Mouse (Mus musculus): ENCODE results near the gene Sik1. TPM values are rescaled to one million over a fixed set of nuclear protein-coding genes. Genes with fewer than 3 reads are reported as not detected.

The Sik1 gene
- polyA plus RNA-seq (2014; fragmentation: Nextera tagmentation; extraction: Ambion mirVana): 12.2 and 12.6 TPM in 2 replicates

DNA sequence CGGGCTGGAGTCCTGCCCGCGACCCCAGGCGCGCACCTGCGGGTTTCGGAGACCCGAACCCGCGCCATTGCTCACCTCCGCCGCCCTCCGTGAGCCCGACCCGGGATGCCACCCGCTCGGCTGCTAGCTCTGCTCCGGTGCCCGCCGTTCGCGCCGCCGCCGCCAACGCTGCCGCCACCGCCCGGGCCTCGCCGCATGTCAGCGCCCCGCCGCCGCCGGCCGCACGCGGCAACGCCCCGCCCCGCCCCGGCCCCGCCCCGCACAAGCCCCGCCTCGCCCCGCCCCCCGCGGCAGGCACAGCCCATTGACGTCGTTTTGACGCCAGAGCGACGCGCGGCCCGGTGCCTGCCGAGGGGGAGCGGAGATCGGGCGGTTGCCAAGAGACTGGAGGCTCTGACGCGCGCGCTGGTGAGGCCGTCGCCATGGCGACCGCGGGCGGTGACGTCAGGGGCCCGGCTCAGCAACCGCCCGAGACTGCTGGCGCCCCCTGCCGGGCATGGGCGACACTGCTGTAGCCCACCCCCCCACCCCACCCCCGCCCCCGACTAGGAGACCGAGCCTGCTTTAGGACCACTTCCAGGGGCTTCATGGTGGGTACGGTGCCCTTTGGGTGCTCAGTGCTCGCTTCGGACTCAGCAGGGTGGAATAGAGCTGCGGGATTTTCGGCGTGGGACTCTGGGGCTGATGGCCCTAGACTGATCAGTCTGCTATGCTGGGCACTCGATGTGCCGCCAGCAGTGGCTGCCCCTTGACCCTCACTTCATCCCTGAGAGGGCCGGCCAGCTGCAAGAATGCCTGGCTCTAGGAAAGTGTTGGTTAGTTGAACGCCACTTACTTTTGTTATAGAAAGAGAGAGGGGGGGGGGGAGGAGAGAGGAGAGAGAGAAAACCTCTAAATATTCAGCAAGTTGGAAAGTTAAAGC, at the start of gene Sik1:
Gene Sik1 (minus strand): TSS at position 208 of the 922 bp plus-strand sequence.
- Histone ChIP-seq H3K4me1 (ENCODE audit: control insufficient read depth, insufficient read depth, low read length) (peaks cover 16% of the 10 kb centered on the region), H3K4me3 (ENCODE audit: low read depth, low read length) (peak within 1 kb of the TSS; percentile 89), H3K36me3 (ENCODE audit: control insufficient read depth, insufficient read depth, low read length) (no peaks in the 10 kb centered on the region), H3K4me2 (ENCODE audit: low read depth, severe bottlenecking) (peak within 1 kb of the TSS; percentile 93), H3K9ac (ENCODE audit: low read length) (peak within 1 kb of the TSS; percentile 80), H3K27me3 (ENCODE audit: control insufficient read depth, insufficient read depth, low read length) (no peaks in the 10 kb centered on the region), H3K9me3 (ENCODE audit: control insufficient read depth, low read length) (no peaks in the 10 kb centered on the region), H3K27ac (replicated peaks; ENCODE audit: low read depth, low read length) (peak within 1 kb of the TSS; percentile 48; the same call in 1 of the 2 replicates)
- DNase-seq (ENCODE audit: low spot score): peak; percentile 98
- WGBS: under 1% methylated on average over 63 of the region's 92 CpGs
- ATAC-seq (ENCODE audit: insufficient number of reproducible peaks, low FRiP score, low TSS enrichment, low read depth): peak; percentile 91

DNA sequence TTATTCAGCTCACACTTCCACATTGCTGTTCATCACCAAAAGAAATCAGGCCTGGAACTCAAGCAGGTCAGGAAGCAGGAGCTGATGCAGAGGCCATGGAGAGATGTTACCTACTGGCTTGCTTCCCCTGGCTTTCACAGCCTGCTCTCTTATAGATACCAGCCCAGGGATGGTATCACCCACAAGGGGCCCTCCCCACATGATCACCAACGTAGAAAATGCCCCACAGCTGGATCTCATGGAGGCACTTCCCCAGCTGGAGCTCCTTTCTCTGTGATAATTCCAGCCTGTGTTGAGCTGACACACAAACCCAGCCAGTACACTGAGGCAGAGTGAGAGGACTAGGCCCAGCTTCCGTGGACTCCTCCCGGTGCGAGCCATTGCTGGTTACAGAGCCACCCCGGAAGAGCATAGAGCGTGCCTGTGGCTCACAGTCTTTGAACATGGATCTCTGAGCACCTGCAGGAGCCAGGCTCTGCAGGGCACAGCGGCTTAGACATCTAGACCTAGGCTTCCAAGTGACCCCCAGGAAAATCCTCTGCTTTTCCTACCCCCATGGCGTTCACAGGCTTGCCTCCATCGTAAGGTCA, 49.7 kb upstream of the Sik1 start:
- no peak for DNase-seq (ENCODE audit: low spot score)
- Histone ChIP-seq H3K27me3 (ENCODE audit: control insufficient read depth, insufficient read depth, low read length) (no peaks in the 10 kb centered on the region), H3K9ac (ENCODE audit: low read length) (no peak overlapping the region), H3K9me3 (ENCODE audit: control insufficient read depth, low read length) (no peaks in the 10 kb centered on the region), H3K36me3 (ENCODE audit: control insufficient read depth, insufficient read depth, low read length) (no peaks in the 10 kb centered on the region), H3K27ac (replicated peaks; ENCODE audit: low read depth, low read length) (no peak overlapping the region), H3K4me3 (ENCODE audit: low read depth, low read length) (no peak overlapping the region), H3K4me1 (ENCODE audit: control insufficient read depth, insufficient read depth, low read length) (no peaks in the 10 kb centered on the region), H3K4me2 (ENCODE audit: low read depth, severe bottlenecking) (no peak overlapping the region)
- 85% methylated on average over 9 of the region's 9 CpGs for WGBS
- no peak for ATAC-seq (ENCODE audit: insufficient number of reproducible peaks, low FRiP score, low TSS enrichment, low read depth)

DNA sequence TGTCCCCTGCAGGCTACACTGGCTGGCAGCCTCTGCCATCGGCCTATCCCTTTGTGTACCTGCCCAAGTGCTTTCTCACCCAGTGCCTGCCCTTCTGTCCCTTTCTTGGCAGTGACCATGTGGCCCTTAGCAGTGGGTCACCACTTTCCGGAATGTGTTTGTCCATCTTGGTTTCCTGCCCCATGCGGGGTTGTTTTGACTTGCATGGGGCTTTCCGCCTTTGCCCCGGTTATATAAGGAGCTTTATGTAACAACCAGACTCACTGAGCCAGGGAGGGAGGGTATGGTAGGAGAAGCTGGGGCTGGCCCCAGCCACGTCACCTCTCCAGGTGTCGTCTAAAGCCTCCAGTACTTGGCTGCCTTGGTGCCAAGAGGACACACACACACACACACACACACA, 48.4 kb upstream of the Sik1 start:
- 89% methylated on average over 7 of the region's 7 CpGs for WGBS
- no peak overlapping the region for H3K4me3 ChIP-seq (ENCODE audit: low read depth, low read length)

DNA sequence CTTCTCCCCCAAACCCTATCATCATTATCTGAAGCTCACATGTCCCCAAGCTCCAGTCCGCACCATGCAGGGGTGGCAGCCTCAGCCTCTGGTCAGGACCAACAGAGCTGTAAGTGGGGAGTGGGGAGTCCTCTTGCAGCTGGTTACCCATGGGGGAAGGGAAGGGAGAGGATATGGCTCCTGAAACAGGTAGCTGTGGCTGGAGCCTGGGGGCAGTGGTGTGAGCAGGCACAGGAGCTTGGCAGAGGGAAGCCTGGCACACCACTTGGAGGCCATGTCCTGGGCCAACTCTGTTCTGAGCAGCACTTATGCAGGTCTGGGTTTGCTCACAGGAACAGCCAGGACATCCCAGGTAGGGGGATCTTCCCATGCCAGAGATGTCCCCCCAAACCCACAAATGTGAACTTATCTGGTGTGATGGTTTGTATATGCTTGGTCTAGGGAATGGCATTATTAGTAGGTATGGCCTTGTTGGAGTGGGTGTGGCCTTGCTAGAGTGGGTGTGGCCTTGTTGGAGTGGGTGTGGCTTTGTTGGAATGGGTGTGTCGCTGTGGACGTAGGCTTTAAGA, 47.1 kb upstream of the Sik1 start:
- Histone ChIP-seq H3K4me2 (ENCODE audit: low read depth, severe bottlenecking) (no peak overlapping the region), H3K9me3 (ENCODE audit: control insufficient read depth, low read length) (no peaks in the 10 kb centered on the region), H3K4me1 (ENCODE audit: control insufficient read depth, insufficient read depth, low read length) (no peaks in the 10 kb centered on the region), H3K27me3 (ENCODE audit: control insufficient read depth, insufficient read depth, low read length) (no peaks in the 10 kb centered on the region), H3K9ac (ENCODE audit: low read length) (no peak overlapping the region), H3K36me3 (ENCODE audit: control insufficient read depth, insufficient read depth, low read length) (no peaks in the 10 kb centered on the region), H3K4me3 (ENCODE audit: low read depth, low read length) (no peak overlapping the region), H3K27ac (replicated peaks; ENCODE audit: low read depth, low read length) (no peak overlapping the region)
- DNase-seq (ENCODE audit: low spot score) (no peak), ATAC-seq (ENCODE audit: insufficient number of reproducible peaks, low FRiP score, low TSS enrichment, low read depth) (no peak)
- 80% methylated on average over 3 of the region's 3 CpGs for WGBS

More for the DNA sequence above, 48.4 kb upstream of the Sik1 start:
- H3K9me3 ChIP-seq (ENCODE audit: control insufficient read depth, low read length): no peaks in the 10 kb centered on the region
- no peak overlapping the region for H3K9ac ChIP-seq (ENCODE audit: low read length)
- no peak overlapping the region for H3K4me2 ChIP-seq (ENCODE audit: low read depth, severe bottlenecking)
- no peak overlapping the region for H3K27ac ChIP-seq (replicated peaks; ENCODE audit: low read depth, low read length)
- H3K27me3 ChIP-seq (ENCODE audit: control insufficient read depth, insufficient read depth, low read length): no peaks in the 10 kb centered on the region
- no peaks in the 10 kb centered on the region for H3K36me3 ChIP-seq (ENCODE audit: control insufficient read depth, insufficient read depth, low read length)
- H3K4me1 ChIP-seq (ENCODE audit: control insufficient read depth, insufficient read depth, low read length): no peaks in the 10 kb centered on the region
- ATAC-seq (ENCODE audit: insufficient number of reproducible peaks, low FRiP score, low TSS enrichment, low read depth) (no peak), DNase-seq (ENCODE audit: low spot score) (no peak)

DNA sequence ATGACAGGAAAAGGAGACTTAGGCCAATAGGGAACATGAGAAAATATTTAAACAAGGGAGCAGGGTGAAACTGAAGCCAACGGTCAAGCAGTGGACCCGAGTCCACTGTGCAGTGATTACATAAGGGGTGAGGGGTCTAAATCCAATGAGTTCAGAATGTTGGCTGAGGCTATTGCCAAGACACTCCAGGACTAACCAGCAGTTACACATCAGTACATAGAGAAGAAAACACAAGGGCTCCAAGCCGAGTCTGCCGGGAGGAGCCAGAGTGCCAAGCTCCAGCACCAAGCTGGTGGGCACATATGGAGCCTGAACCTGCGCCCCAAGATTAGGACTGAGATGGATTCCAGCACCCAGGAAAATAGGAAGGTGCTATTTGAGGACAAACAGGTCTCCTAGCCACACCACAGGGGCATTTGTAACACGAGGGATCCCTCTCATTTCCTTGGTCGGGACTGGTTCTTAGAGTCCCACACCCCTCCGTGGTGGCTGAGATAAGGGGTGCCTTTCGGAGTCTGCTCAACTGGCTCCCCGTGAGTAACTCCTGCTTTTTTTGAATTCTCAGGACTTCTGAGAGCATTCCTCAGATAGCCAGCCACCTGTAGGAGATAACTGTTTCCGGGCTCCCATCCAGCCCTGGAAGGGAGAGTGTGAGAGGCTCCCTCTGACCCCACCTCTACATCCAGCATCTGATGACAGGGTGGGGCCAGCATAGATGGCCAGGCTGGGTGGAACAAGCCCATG, 46.0 kb upstream of the Sik1 start:
- H3K9me3 ChIP-seq (ENCODE audit: control insufficient read depth, low read length): no peaks in the 10 kb centered on the region
- 74% methylated on average over 11 of the region's 11 CpGs for WGBS
- H3K36me3 ChIP-seq (ENCODE audit: control insufficient read depth, insufficient read depth, low read length): no peaks in the 10 kb centered on the region
- no peaks in the 10 kb centered on the region for H3K27me3 ChIP-seq (ENCODE audit: control insufficient read depth, insufficient read depth, low read length)
- no peak overlapping the region for H3K27ac ChIP-seq (replicated peaks; ENCODE audit: low read depth, low read length)
- no peak overlapping the region for H3K4me3 ChIP-seq (ENCODE audit: low read depth, low read length)
- no peak for DNase-seq (ENCODE audit: low spot score)
- no peak overlapping the region for H3K9ac ChIP-seq (ENCODE audit: low read length)
- H3K4me2 ChIP-seq (ENCODE audit: low read depth, severe bottlenecking): no peak overlapping the region
- H3K4me1 ChIP-seq (ENCODE audit: control insufficient read depth, insufficient read depth, low read length): no peaks in the 10 kb centered on the region
- ATAC-seq (ENCODE audit: insufficient number of reproducible peaks, low FRiP score, low TSS enrichment, low read depth): no peak

DNA sequence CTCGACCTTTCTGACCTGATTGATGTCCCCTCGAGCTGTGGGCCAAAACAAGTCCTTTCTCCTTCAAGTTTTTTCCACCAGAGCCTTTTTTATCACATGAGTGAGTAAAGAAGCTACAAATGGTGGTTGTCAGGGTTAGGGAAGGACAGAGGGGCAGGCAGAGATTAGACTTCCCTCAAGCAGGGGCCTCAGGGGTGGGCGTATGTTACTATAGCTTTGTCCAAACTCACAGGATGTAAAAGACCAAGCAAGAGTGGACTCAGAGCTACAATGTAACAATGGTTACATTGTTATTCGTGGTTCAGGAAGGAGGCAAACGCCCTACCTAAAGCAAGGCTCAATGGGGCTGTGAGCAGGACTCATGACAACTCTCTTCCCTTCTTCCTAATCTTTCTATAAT, 43.3 kb upstream of the Sik1 start:
- Histone ChIP-seq H3K27me3 (ENCODE audit: control insufficient read depth, insufficient read depth, low read length) (no peaks in the 10 kb centered on the region), H3K4me1 (ENCODE audit: control insufficient read depth, insufficient read depth, low read length) (no peaks in the 10 kb centered on the region), H3K9ac (ENCODE audit: low read length) (no peak overlapping the region), H3K4me3 (ENCODE audit: low read depth, low read length) (no peak overlapping the region), H3K4me2 (ENCODE audit: low read depth, severe bottlenecking) (no peak overlapping the region), H3K36me3 (ENCODE audit: control insufficient read depth, insufficient read depth, low read length) (no peaks in the 10 kb centered on the region), H3K27ac (replicated peaks; ENCODE audit: low read depth, low read length) (no peak overlapping the region), H3K9me3 (ENCODE audit: control insufficient read depth, low read length) (no peaks in the 10 kb centered on the region)
- 74% methylated on average over 5 of the region's 5 CpGs for WGBS
- DNase-seq (ENCODE audit: low spot score) (no peak), ATAC-seq (ENCODE audit: insufficient number of reproducible peaks, low FRiP score, low TSS enrichment, low read depth) (no peak)

DNA sequence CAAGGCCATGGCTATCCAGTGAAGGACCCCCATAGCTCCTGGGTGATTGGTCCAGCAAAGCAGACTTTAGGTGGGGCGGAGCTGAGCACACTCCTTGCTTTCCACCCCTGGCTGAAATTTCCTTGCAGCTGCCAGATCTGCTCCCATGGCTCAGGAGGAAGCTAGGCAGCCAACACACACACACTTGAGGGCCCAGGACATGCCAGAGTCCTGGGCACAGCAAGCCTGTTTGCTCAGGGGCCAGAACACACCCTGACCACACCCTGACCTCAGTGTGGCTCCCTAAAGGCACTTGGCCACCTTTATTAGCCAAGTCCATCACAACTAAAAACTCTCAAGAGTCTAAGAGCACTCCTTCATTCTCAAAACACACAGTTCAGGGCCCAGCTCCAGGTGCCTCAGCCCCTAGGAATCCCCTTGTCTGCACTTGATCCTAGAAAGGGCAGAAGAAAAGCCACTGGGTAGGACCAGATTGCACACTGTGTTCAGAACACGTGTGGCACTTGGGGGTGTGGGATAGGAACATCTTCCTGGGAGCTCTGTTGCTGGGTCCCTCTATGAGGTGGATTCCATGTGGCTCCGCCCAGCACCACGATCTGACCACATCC, 41.7 kb upstream of the Sik1 start:
- H3K4me1 ChIP-seq (ENCODE audit: control insufficient read depth, insufficient read depth, low read length): peaks cover 5% of the 10 kb centered on the region; the same call in 1 of the 2 replicates
- H3K36me3 ChIP-seq (ENCODE audit: control insufficient read depth, insufficient read depth, low read length): no peaks in the 10 kb centered on the region
- H3K4me2 ChIP-seq (ENCODE audit: low read depth, severe bottlenecking): no peak overlapping the region
- H3K27me3 ChIP-seq (ENCODE audit: control insufficient read depth, insufficient read depth, low read length): no peaks in the 10 kb centered on the region
- no peak overlapping the region for H3K4me3 ChIP-seq (ENCODE audit: low read depth, low read length)
- H3K9ac ChIP-seq (ENCODE audit: low read length): no peak overlapping the region
- no peak for ATAC-seq (ENCODE audit: insufficient number of reproducible peaks, low FRiP score, low TSS enrichment, low read depth)
- DNase-seq (ENCODE audit: low spot score): no peak
- WGBS: 76% methylated on average over 4 of the region's 4 CpGs
- no peak overlapping the region for H3K27ac ChIP-seq (replicated peaks; ENCODE audit: low read depth, low read length)
- no peaks in the 10 kb centered on the region for H3K9me3 ChIP-seq (ENCODE audit: control insufficient read depth, low read length)

DNA sequence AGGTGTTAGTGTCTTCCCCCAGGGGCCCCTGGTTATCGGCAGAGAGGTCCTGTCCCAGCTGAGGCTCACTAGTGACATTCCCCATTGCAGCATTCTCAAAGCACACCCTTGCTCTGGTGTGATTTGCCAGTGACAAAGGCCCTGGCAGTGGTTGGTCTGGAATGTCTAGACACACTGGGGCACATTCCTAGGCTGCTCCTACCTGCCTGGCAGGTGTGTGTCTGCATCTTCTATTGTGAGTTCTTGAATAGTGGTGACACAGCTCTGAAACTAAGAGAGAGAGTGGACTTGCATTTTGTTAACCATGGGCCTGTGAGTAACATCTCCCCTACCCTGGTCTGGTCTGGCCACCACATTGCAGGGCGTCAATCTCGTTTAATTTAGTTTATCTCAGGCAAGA, 41.1 kb upstream of the Sik1 start:
- Histone ChIP-seq H3K4me2 (ENCODE audit: low read depth, severe bottlenecking) (no peak overlapping the region), H3K9ac (ENCODE audit: low read length) (no peak overlapping the region), H3K27ac (replicated peaks; ENCODE audit: low read depth, low read length) (no peak overlapping the region), H3K36me3 (ENCODE audit: control insufficient read depth, insufficient read depth, low read length) (no peaks in the 10 kb centered on the region), H3K4me1 (ENCODE audit: control insufficient read depth, insufficient read depth, low read length) (peaks cover 5% of the 10 kb centered on the region; the same call in 1 of the 2 replicates), H3K27me3 (ENCODE audit: control insufficient read depth, insufficient read depth, low read length) (no peaks in the 10 kb centered on the region), H3K9me3 (ENCODE audit: control insufficient read depth, low read length) (no peaks in the 10 kb centered on the region), H3K4me3 (ENCODE audit: low read depth, low read length) (no peak overlapping the region)
- 62% methylated on average over 3 of the region's 3 CpGs for WGBS
- DNase-seq (ENCODE audit: low spot score): no peak
- ATAC-seq (ENCODE audit: insufficient number of reproducible peaks, low FRiP score, low TSS enrichment, low read depth): no peak
